Mouse (Mus musculus) small intestine, adult 2 months (tissue): ENCODE measurements around the gene Spag9.

Experiments
- CTCF ChIP-seq: fragments of 200-500 bp; IDR thresholded peaks from 2 replicates; pipeline ENCODE4 v1.5.1; 2012; ENCODE audit warnings: low read depth, mild to moderate bottlenecking, control low read depth, inconsistent platforms, low read length, moderate library complexity, mixed read lengths; ENCODE audit not compliant: insufficient replicate concordance, insufficient read length; ENCODE audit errors: extremely low read depth
- POLR2A ChIP-seq: fragments of 200-500 bp; IDR thresholded peaks from 2 replicates; pipeline ENCODE4 v1.6.1; 2012; ENCODE audit warnings: low read depth, mild to moderate bottlenecking, control low read depth, inconsistent platforms, low read length, moderate library complexity

DNA sequence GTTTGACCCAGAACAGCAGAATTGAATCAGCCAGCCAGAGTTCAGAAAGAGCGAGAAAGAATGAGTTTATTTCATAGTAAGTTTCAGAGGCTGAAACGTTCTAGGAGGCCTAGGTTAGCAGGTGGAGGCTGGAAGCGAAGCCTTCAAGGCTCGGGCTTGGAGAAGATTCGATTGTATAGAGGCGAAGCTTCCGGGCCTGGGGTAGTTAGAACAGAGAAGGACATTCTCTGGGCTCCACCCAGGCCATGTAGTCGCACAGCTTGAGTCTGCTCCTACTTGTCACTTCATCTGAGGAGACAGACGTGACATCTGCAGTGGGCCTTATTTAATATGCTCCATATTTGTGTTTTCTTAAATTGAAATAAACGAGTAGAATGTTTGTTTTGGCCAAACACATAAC, 125.6 kb downstream of the Spag9 start:
- no peak for TF ChIP-seq CTCF
- TF ChIP-seq POLR2A, result no peak
